Mouse (Mus musculus) embryo, embryonic 10.5 days (tissue): Measurements from ENCODE around the gene Memo1.
A peak's percentile ranks its signal among the peaks of the same experiment; 100 is the strongest.
"Not testable (repeated sequence)": the region's sequence is repeated elsewhere in the genome, so short reads cannot be mapped to it uniquely, and the experiment has no call there.

Experiments used
- DNase-seq: peaks from one replicate; pipeline ENCODE4 v3.0.0-alpha.2; 2015; ENCODE audit warnings: low spot score

The Memo1 gene

GRCm38 (mm10) chr17:74295026-74295970 is at the start of gene Memo1:
TSS of gene Memo1 (minus strand) at chr17:74295521.
- DNase-seq: peak; percentile 83

DNA sequence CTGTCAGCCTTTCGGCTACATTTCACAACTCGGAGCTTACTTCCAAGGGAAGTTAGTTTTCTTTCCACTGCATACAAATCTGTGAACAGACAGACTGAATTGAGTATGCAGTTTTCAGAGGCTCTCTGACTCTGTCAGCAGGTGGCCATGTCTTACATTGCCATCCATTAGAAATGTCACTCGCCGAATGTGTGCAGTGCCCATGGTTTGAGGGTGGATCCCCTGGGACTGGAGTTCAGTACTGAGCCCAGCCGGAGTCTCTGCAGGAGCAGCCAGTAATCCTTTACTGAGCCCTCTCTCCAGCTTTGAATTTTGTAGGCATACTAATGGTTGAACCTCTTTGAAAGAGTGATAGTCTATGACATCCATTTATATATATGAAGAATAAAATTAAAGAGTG is 45.8 kb upstream of the Memo1 start:
- DNase-seq: peak; percentile 42

DNA sequence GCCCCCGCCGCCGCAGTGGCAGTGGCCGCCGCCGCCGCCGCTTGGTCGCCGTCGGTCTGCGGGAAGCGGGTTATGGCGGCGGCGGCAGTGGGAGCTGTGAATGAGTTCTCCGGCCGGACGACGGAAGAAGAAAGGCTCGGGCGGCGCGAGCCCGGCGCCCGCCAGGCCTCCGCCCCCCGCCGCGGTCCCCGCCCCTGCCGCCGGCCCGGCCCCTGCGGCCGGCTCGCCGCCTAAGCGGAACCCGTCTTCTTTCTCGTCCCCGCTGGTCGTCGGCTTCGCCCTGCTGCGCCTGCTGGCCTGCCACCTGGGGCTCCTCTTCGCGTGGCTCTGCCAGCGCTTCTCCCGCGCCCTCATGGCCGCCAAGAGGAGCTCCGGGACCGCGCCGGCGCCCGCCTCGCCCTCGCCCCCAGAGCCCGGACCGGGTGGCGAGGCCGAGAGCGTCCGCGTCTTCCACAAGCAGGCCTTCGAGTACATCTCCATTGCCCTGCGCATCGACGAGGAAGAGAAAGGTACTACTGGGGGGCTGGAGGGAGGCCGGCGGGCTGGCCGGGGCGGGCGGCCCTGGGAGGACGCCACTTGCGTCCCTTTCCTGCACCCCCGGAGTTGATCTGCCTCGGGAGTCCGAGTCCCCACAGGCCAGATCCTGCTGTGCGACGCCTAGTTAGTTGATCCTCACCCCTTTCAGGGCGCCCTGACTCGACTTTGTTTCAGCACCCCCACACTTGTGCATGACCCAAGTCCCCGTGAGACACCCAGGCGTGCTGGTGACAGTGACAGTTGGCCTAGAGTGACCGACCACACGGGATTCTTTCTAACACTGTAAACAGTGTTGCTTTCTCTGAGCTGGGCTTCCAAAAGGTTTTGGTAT is 43.9 kb upstream of the Memo1 start, which contains the start of gene Spast:
Spast (plus strand) TSS at position 51 of the 868 bp plus-strand sequence.
- DNase-seq: peak; percentile 66

DNA sequence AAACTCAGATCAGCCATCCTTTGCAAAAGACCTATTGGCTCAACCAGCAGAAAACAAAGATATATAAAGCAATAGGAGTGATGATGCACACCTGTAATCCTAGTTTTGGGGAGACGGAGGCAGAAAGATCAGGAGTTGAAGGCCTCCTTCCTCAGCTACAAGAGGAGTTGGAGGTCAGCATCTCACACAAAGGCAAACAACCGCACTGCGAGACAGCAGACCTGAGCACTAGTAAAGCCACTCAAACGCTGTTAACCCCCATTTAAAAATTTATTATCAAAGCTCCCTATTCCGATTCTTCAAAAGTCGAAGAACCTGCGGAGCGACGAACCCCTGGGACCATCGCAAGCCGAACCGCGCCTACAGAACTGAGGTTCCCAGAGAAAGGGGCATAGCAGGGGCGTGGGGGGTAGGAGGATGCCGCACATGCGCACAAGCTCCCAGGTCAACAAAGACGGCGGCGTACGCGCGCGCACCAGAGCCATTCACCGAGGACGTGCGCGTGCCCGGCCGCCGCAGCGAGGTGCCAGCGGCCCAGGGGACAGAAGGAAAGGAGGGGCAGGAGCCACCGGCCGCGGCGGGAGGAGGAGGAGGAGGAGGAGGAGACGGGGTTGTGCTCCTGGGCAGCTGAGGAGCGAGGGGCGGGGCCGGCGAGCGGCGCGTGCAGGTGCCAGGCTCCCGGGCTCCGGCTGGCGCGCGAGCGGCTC is 43.1 kb upstream of the Memo1 start:
- DNase-seq: peak; percentile 97

DNA sequence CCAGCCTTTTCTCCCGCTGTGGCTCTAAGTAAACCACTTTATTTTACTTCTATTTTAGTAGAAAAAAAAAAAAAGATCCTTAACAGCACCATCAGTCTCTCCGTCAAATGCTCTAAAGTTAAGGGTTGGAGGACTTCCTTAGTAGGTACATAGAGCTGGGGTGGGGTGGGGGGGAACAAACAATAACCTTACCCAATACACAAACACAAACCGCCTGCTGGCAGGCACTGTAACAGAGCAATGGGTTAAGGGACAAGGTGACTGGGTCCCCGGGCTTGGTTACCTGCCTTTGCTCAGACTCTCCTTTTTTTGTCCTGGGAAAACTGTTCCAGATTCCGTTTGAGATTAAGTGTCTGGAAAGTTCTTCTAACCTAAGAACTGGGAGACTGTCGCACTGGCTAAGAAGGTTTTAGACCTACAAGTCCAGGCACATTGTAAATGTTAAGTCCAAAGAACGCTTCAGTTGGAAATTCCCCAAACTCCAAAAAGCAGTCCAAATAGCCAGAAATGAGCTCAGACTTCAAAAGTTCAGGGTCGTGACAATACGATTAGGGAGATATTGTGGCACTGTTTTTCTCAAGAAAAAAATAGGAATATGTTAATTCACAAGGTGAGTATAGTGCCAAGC is 35.8 kb upstream of the Memo1 start:
- DNase-seq: no peak

GRCm38 (mm10) chr17:74328146-74328545 is 32.8 kb upstream of the Memo1 start:
- DNase-seq: peak; percentile 77

DNA sequence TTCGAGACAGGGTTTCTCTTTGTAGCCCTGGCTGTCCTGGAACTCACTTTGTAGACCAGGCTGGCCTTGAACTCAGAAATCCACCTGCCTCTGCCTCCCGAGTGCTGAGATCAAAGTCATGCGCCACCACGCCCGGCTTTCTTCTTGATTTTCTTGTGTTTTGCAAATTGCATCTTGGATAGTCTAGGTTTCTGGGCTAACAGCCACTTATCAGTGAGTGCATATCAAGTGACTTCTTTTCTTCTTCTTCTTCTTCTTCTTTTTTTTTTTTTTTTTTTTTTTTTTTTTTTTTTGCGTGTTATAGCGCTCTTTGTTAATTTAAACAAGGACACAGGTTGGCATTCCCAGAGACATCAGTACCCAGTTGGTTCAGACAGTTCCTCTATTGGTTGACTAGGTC is 31.9 kb upstream of the Memo1 start:
- DNase-seq: not testable (repeated sequence)

- no peak for DNase-seq
These were observed 28.5 kb upstream of the Memo1 start, which contains the start of gene Dpy30 for GRCm38 (mm10) chr17:74323844-74324243. TSS of gene Dpy30 (minus strand) at chr17:74323944.

- no peak for DNase-seq
These were observed 27.2 kb upstream of the Memo1 start for GRCm38 (mm10) chr17:74322400-74323054.

DNA sequence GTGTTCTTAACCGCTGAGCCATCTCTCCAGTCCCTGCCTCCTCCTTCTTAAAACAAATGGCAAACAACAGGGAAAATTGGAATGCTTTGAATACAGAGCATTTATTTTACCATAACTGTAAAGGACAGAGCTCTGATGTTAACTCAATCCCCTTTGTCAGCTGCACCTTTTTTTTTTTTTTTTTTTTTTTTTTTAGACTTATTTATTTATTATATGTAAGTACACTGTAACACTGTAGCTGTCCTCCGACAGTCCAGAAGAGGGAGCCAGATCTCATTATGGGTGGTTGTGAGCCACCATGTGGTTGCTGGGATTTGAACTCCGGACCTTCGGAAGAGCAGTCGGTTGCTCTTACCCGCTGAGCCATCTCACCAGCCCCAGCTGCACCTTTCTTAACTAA is 23.4 kb upstream of the Memo1 start:
- DNase-seq: peak; percentile 15

- peak; percentile 92 for DNase-seq
These were observed 21.1 kb upstream of the Memo1 start for GRCm38 (mm10) chr17:74316309-74316863.

DNA sequence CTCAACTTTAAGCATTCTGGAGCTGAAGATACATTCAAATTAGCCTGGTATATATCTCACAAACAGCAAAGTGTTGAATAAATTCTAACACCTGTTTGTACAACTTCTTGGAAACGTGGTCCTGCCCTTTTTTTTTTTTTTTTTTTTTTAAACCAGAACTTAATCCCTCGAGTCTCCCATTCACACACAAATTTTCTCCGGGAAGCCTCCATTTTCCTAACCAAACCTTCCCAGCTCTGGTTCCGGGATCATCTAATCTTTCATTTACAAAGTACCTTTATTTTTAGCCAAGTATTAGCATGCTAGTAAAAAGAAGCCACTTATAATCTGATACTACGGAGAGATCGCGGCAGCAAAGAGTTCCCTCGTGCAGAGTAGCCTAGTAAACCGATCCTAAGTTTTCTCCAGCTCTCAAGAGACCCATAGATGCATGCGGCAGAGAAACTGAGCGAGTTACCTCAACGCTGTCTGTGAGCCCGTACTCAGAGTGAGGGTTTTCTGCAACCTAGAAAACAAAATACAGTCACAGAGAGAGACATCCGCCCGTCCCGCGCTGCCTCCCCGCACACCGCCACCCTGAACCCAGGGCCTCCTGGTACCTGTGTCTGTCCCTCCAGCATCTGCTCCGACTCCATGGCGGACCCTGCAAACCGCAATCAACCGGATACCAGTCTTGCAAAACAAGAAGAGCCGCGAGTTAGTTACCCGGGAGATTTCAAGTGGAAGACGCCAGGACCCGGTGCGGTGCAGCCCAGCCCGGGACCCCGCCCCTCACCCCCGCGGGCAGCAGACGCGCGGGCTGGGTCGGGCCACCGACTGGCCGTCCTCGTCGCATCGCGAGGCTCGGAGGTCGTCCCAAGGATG is 20.4 kb upstream of the Memo1 start:
- DNase-seq: no peak

- DNase-seq: no peak
These were observed 10.7 kb upstream of the Memo1 start for GRCm38 (mm10) chr17:74306021-74306420.

DNA sequence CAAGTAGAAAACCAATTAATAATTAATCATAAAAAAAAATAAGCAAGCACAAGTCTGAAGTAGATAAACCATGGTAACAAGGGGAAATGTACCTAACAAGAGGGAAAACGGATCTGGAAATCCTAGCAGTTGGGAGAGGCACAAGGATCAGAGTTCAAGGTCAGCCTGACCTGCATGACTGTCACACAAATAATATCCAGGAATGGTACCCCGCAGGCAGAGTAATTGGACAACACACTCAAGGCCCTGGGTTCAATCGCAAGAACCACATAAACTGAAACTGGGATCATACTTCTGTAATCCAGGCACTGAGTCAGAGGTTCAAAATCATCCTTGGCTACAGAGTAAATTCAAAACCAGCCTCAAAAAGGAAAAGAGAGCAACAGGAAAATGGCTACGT is 10.3 kb upstream of the Memo1 start:
- no peak for DNase-seq

- no peak for DNase-seq
These were observed 8.7 kb upstream of the Memo1 start for GRCm38 (mm10) chr17:74304060-74304459.

GRCm38 (mm10) chr17:74300089-74300488 is 4.8 kb upstream of the Memo1 start:
- no peak for DNase-seq

DNA sequence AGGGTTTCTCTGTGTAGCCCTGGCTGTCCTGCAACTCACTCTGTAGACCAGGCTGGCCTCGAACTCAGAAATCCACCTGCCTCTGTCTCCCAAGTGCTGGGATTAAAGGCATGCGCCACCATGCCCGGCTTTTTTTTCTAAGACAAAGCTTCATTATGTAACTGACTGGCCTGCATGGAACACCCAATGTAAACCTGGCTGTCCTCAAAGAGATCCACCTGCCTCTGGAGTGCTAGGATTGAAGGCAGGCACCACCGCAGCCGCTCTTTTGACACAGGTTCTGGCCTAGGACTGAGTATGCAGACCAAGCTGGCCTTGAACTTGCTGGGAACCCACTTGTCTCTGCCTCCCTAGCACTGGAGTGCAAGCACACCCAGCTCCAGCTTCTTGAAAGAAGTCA is 1.7 kb upstream of the Memo1 start:
- DNase-seq: not testable (repeated sequence)

DNA sequence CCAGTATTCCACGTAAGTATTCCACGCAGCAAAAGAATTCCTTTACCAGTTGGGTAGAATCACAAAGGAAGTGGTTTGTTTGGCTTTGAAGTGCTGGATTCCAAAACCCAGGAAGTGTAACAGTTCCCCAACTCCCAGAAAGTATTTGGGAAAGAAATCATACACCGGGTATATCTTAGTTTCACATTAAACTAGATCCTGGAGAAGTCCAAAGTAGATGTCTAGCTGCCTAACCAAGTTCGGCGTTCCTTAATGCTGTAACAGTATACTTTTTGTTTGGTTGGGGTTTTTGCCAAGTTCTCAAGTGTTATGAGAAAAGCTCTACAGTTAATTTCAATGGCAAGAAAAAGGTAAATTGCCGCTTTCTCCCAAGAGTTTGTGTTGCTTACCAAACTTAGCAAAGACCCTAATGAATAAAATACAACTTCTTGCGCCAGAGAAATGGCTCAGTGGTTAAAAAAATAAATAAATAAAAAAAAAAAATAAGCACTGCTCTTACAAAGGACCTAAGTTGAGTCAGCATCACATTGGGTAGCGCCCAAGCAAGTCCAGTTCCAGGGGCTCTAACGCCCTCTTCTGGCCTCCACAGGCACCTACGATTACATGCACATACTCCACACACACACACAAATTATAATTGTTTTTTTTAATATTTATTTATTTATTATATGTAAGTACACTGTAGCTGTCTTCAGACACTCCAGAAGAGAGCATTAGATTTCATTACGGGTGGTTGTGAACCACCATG is 929 bp upstream of the Memo1 start:
- peak; percentile 51 for DNase-seq
